Mouse (Mus musculus) midbrain, embryonic 13.5 days (tissue): ENCODE measurements around the gene Nkx1-2. TPM values are rescaled to one million over a fixed set of nuclear protein-coding genes. Genes with fewer than 3 reads are reported as not detected.

Source experiments
- ATAC-seq: fragments of 200-750 bp; cut with Nextera tagmentation; 2 replicates; pipeline ENCODE4 v1.8.0; 2017; ENCODE audit warnings: mild to moderate bottlenecking, moderate TSS enrichment, moderate library complexity
- H3K27ac ChIP-seq: fragments of 300-500 bp; sonication (generic); 2 replicates; pipeline ENCODE4 v1.5.1; 2015; ENCODE audit warnings: inconsistent platforms, mild to moderate bottlenecking, moderate library complexity
- H3K27me3 ChIP-seq: fragments of 300-500 bp; sonication (generic); 2 replicates; pipeline ENCODE4 v1.6.1; 2015; ENCODE audit warnings: mild to moderate bottlenecking, inconsistent platforms
- H3K36me3 ChIP-seq: fragments of 300-500 bp; sonication (generic); 2 replicates; pipeline ENCODE4 v1.6.1; 2015; ENCODE audit warnings: mild to moderate bottlenecking, inconsistent platforms
- H3K4me1 ChIP-seq: fragments of 300-500 bp; sonication (generic); replicated peaks from 2 replicates; pipeline ENCODE4 v1.6.1; 2015; ENCODE audit warnings: inconsistent platforms
- H3K4me2 ChIP-seq: fragments of 300-500 bp; sonication (generic); replicated peaks from 2 replicates; pipeline ENCODE4 v1.6.1; 2015; ENCODE audit warnings: moderate library complexity, mild to moderate bottlenecking, inconsistent platforms
- H3K4me3 ChIP-seq: fragments of 300-500 bp; sonication (generic); replicated peaks from 2 replicates; pipeline ENCODE4 v1.5.1; 2015; ENCODE audit warnings: mild to moderate bottlenecking, inconsistent platforms
- H3K9ac ChIP-seq: fragments of 300-500 bp; sonication (generic); replicated peaks from 2 replicates; pipeline ENCODE4 v1.6.1; 2015; ENCODE audit warnings: mild to moderate bottlenecking, inconsistent platforms
- H3K9me3 ChIP-seq: fragments of 300-500 bp; sonication (generic); 2 replicates; pipeline ENCODE4 v1.6.1; 2016; ENCODE audit warnings: mild to moderate bottlenecking, inconsistent platforms
- WGBS: fragments of 180-500 bp; shearing (Covaris S2); methylation state at CpG from one replicate; pipeline ENCODE4 v1.1.7; 2015; 5-methylcytosine and 5-hydroxymethylcytosine counted together
- polyA plus RNA-seq: library from polyadenylated mRNA; unstranded; fragments of >200 nt; fragmentation: Nextera tagmentation; extraction: Ambion mirVana; gene quantifications from 2 replicates; pipeline ENCODE4 v1.2.1, GENCODE M21; 2015

Nkx1-2 gene
- polyA plus RNA-seq, 1 experiment from 2014 or later: 0.82 TPM

DNA sequence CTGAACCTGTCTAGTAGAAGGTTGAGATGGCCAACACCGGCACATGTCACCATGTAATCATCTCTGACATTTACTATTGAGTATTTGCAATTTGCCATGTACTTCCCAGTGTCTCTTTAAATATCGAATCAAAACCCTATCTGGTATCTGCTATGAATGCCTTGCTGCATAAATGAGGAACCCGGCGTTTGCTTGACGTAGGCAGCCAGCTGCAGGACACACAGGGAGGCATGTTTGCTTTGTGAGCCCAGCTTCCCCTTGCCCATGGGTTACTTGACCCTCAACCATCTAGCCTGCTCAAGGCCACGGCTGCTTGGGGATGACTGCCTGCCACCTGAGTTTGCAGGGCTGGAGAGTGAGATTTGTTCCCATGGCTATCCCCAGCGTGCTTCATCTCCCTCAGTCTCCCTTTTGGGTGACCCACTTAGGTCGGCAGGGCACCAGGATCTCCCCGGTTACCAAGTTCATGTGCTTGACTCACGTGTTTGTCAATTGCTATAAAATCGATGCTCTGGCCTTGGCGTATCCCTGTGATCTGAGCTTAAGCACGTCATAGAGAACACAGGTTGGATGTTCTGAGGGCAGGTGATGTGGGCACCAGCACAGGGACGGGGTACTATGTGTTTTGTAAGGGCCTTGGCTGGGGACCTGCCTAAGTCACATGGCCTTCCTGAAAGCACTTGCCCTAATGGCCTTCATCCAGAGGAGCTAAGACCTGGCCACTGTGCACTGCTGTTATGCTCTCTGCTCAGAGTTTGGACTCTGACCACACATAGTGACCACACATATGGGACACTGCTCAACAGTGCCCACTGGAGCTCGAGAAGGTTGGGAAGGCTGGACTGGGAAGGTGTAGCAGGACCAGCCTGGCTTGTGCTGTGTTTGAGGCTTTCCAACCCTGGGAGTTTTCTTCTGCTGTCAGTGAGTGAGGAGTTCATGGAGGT, 20.8 kb upstream of the Nkx1-2 start:
- Histone ChIP-seq H3K36me3 (no peaks in the 10 kb centered on the region), H3K27me3 (no peaks in the 10 kb centered on the region; the same call in 1 of the 2 replicates), H3K9ac (no peak overlapping the region), H3K27ac (no peak overlapping the region), H3K4me3 (no peak overlapping the region), H3K4me1 (peaks cover 12% of the 10 kb centered on the region), H3K4me2 (no peak overlapping the region), H3K9me3 (no peaks in the 10 kb centered on the region)
- WGBS: 87% methylated on average over 15 of the region's 15 CpGs
- ATAC-seq: no peak

DNA sequence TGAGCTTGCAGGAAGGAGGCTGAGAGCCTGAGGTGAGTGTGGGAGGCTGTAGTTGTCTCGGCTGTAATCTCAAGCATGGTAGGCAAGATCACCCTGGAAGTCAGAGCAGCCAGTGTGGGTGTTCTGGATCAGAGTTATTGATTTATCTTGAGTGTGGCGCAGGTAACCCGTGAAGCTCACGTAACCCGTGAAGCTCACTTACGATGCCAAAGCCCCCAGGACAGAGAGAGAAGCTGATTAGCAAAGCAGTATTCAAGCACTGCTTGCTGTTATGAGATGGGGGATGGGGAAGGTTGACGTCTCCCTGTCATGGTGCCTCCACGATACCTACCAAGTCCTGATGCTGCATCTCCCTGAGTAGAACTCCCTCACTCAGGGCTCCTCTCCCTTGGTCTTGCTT, 20.1 kb upstream of the Nkx1-2 start:
- H3K27me3 ChIP-seq: no peaks in the 10 kb centered on the region; the same call in 1 of the 2 replicates
- no peak for ATAC-seq
- H3K4me3 ChIP-seq: no peak overlapping the region
- peaks cover 12% of the 10 kb centered on the region for H3K4me1 ChIP-seq
- no peak overlapping the region for H3K9ac ChIP-seq
- no peaks in the 10 kb centered on the region for H3K9me3 ChIP-seq
- no peaks in the 10 kb centered on the region for H3K36me3 ChIP-seq
- no peak overlapping the region for H3K27ac ChIP-seq
- WGBS: 94% methylated on average over 8 of the region's 8 CpGs
- no peak overlapping the region for H3K4me2 ChIP-seq

DNA sequence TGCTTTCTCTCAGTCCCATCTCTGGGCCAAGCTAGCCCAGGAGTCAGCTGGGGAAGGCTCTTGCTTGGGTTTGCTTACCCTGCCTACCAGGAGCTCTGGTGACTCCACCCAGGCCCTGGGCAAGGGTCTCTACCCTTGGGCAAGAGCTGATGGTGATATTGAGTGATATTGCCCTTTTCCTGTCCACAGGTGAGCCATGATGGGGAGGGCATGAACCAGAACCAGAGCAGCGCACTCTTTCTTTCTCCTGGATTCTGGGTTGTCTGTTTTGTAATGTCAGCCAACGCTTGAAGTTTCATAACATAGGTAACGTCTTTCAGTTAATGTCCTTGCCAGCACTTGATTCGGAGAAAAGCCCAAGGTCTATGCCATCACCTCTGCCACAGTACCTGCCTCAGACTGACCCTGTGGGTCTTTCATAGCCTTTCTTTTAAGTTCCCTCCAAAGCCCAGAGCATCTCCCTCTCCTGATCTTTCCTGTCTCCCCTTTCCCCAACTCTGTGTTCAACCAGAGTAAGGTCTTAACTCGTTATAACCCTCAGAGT, 17.7 kb upstream of the Nkx1-2 start:
- no peak for ATAC-seq
- Histone ChIP-seq H3K4me2 (no peak overlapping the region), H3K27me3 (no peaks in the 10 kb centered on the region; the same call in 1 of the 2 replicates), H3K4me3 (no peak overlapping the region), H3K4me1 (peaks cover 12% of the 10 kb centered on the region), H3K36me3 (no peaks in the 10 kb centered on the region), H3K9me3 (no peaks in the 10 kb centered on the region), H3K9ac (no peak overlapping the region), H3K27ac (no peak overlapping the region)
- 85% methylated on average over 5 of the region's 5 CpGs for WGBS

DNA sequence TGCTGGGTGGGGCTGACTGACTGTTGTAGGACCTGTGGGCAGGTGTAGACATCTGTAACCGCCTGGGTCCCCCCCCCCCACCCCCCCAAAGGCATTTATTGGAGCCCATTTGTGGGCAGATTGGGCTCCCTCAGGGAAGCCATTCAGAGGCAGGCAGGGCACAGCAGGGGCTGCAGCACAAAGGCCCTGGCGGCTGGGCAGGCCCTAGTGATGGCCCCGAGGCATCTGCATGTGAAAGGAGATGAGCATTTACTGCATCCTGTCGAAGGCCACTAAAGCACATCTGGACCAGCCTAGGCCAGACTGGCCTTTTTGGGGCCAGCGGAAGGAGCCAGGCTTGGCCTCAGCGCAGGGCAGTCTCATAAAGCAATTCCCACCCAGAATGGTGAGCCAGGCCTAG, 17.0 kb upstream of the Nkx1-2 start:
- H3K27me3 ChIP-seq: no peaks in the 10 kb centered on the region; the same call in 1 of the 2 replicates
- H3K4me2 ChIP-seq: no peak overlapping the region
- ATAC-seq: no peak
- WGBS: 10% methylated on average over 6 of the region's 6 CpGs
- H3K4me1 ChIP-seq: peaks cover 12% of the 10 kb centered on the region
- H3K9me3 ChIP-seq: no peaks in the 10 kb centered on the region
- H3K27ac ChIP-seq: no peak overlapping the region
- no peaks in the 10 kb centered on the region for H3K36me3 ChIP-seq
- no peak overlapping the region for H3K9ac ChIP-seq
- H3K4me3 ChIP-seq: no peak overlapping the region

GRCm38 (mm10) chr7:132615346-132615745, 15.9 kb upstream of the Nkx1-2 start:
- WGBS: 18% methylated on average over 3 of the region's 3 CpGs

DNA sequence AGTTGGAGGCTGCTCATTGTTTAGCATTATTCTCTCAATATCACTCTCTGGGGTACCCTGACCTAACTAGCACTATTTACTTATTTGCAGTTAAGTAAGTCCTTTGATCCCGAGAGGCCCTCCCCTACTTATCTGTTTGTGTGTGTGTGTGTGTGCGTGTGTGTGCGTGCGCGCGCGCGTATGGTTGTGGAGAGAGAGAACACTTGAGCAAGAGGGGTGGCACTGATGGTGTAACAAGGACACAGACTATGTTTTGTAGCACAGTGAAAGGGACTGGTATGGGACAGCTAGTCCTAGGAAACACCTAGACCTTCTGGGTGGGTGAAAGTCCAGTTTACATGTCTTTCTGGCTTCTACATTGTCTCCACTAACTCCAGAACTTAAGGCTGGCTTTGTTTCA, 12.1 kb upstream of the Nkx1-2 start:
- no peak overlapping the region for H3K4me3 ChIP-seq
- H3K4me1 ChIP-seq: peaks cover 20% of the 10 kb centered on the region
- no peak for ATAC-seq
- no peaks in the 10 kb centered on the region for H3K9me3 ChIP-seq
- H3K27ac ChIP-seq: no peak overlapping the region
- H3K4me2 ChIP-seq: no peak overlapping the region
- peaks cover 21% of the 10 kb centered on the region for H3K27me3 ChIP-seq
- WGBS: 94% methylated on average over 8 of the region's 8 CpGs
- no peak overlapping the region for H3K9ac ChIP-seq
- no peaks in the 10 kb centered on the region for H3K36me3 ChIP-seq

More at GRCm38 (mm10) chr7:132615346-132615745, 15.9 kb upstream of the Nkx1-2 start:
- H3K27me3 ChIP-seq: no peaks in the 10 kb centered on the region; the same call in 1 of the 2 replicates
- H3K9ac ChIP-seq: no peak overlapping the region
- H3K4me2 ChIP-seq: no peak overlapping the region
- no peak overlapping the region for H3K27ac ChIP-seq
- H3K9me3 ChIP-seq: no peaks in the 10 kb centered on the region
- peaks cover 19% of the 10 kb centered on the region for H3K4me1 ChIP-seq
- H3K36me3 ChIP-seq: no peaks in the 10 kb centered on the region
- H3K4me3 ChIP-seq: no peak overlapping the region
- no peak for ATAC-seq

DNA sequence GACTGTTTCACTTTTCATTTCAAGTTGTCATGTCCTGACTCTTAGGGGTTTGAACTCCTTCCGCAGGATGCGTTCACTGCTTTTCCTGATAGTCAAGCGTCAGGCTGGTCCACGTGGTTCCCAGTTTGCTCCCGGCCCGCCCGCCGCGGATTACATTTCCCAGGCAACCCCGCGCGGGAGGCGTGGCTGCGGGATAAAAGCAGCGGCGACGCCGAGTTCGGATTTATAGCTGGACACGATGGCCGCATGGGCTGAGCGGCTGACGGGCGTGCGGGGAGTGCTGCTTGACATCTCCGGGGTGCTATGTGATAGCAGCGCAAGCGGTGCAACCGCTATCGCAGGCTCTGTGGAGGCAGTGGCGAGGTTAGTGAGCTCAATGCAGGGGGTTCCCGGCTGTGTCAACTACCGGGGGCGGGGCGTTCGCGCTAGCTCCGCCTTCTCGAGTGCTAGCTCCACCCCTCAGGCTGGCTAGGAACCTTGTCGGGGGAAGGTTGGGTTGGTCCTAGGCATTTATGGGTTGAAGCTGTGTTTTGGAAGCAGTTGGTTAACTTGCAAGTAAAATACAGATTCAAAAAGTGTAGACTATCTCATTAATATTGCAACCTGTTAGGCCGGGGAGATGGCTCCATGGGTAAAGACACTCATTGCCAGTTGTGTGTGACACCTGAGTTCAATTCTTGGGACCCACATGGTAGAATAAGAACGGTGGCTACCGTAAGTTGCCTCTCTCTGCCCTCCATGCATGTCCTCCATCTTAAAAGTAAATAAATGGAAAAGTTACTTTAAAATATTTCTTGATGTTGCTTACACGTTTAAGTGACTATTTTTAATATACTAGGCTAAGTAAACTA, 11.3 kb upstream of the Nkx1-2 start, which contains the start of gene Lhpp:
TSS of gene Lhpp (plus strand) at position 171 of the 851 bp plus-strand sequence.
- 8% methylated on average over 44 of the region's 44 CpGs for WGBS
- Histone ChIP-seq H3K9ac (peak within 1 kb of the TSS; percentile 68), H3K9me3 (no peaks in the 10 kb centered on the region), H3K4me2 (peak within 1 kb of the TSS; percentile 62), H3K27me3 (peaks cover 29% of the 10 kb centered on the region), H3K4me3 (peak within 1 kb of the TSS; percentile 52), H3K4me1 (peaks cover 15% of the 10 kb centered on the region; the same call in 1 of the 2 replicates), H3K27ac (0 out of 2 replicates have a peak within 1 kb of the TSS, but pooled peaks have one; percentile 53), H3K36me3 (no peaks in the 10 kb centered on the region)
- ATAC-seq: peak; percentile 90

DNA sequence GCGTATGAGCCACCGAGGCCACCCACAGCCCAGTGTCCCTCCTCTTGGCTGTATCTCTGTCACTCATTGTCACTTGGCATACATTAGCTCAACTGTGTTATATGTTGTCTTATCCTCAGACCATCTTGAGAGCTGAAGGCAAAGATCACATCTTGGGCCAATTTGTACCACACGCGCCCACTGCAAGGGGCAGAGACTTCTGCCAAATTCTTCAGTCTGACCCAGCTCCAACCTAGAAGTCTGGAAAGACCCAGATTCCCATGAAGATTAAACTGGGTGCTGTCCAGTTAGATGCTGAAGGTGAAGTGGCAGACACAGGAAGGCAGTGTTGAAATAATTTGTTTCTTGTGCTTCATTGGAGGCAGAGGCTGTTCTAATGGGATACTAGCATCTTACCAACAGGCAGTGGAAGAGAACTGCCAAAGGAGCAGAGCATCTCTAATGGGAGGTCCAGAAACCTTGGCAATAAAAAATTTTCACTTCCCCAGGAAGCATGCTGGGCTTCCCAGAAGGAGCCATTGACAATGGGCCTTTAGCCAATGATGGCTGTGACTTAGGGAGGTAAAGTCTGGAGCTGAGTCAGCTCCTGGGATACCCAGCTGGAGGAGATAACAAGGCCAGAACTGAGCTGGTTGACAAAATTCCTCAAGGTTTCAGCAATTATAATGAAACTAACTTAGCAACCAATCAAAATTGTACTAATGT, 9.0 kb upstream of the Nkx1-2 start:
- no peaks in the 10 kb centered on the region for H3K9me3 ChIP-seq
- H3K9ac ChIP-seq: no peak overlapping the region
- no peak for ATAC-seq
- no peak overlapping the region for H3K4me3 ChIP-seq
- H3K4me1 ChIP-seq: peaks cover 11% of the 10 kb centered on the region; the same call in 1 of the 2 replicates
- 93% methylated on average over 4 of the region's 4 CpGs for WGBS
- no peaks in the 10 kb centered on the region for H3K36me3 ChIP-seq
- no peak overlapping the region for H3K4me2 ChIP-seq
- peaks cover 46% of the 10 kb centered on the region for H3K27me3 ChIP-seq
- H3K27ac ChIP-seq: no peak overlapping the region

DNA sequence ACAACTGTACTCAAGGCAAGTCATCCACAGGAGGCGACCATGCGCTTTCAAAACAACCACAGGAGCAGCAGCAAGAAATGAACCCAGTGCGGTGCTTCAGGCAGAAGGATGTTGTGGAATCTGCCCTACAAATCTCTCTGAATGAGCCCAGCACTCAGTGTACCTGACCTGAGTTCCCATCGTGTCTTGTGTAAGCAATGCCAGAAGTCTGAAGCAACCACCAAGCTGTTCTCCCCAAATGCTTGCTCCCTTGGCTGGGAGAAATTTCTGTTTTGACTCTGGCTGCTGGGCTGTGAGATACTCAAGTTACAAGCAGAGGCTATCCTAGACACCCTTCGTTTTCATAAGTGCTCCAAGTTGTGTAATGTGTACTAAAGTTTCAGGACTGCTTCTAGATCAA, 6.3 kb upstream of the Nkx1-2 start:
- no peak overlapping the region for H3K27ac ChIP-seq
- peaks cover 74% of the 10 kb centered on the region for H3K27me3 ChIP-seq
- 64% methylated on average over 5 of the region's 5 CpGs for WGBS
- no peak overlapping the region for H3K4me2 ChIP-seq
- no peaks in the 10 kb centered on the region for H3K36me3 ChIP-seq
- peaks cover 21% of the 10 kb centered on the region for H3K4me1 ChIP-seq
- H3K9ac ChIP-seq: no peak overlapping the region
- no peak for ATAC-seq
- H3K4me3 ChIP-seq: no peak overlapping the region
- H3K9me3 ChIP-seq: no peaks in the 10 kb centered on the region

DNA sequence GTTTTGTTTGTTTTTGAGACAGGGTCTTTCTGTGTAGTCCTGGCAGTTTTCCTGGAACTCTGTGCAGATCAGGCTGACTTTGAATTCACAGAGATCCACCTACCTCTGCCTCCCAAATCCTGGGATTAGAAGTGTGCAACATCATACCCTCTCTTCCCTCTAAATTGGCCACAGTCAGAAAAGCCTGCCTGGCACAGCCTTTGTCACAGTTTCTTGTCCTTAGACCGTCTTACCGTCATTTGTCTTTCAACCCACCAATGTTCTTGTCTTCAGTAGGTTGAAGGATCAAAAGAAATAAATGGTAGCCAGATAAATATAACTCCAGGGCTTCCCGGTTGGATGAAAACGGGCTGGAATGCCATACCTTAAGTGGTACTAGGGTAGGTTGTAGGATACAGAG, 5.3 kb upstream of the Nkx1-2 start:
- Histone ChIP-seq H3K4me2 (no peak overlapping the region), H3K36me3 (no peaks in the 10 kb centered on the region), H3K9me3 (no peaks in the 10 kb centered on the region), H3K27ac (no peak overlapping the region), H3K9ac (no peak overlapping the region), H3K4me3 (no peak overlapping the region), H3K4me1 (peaks cover 23% of the 10 kb centered on the region), H3K27me3 (peaks cover 80% of the 10 kb centered on the region)
- no peak for ATAC-seq
- 88% methylated on average over 4 of the region's 4 CpGs for WGBS

- 5% methylated on average over 8 of the region's 8 CpGs for WGBS
- Histone ChIP-seq H3K4me1 (peaks cover 49% of the 10 kb centered on the region), H3K4me3 (no peak overlapping the region)
Measured at GRCm38 (mm10) chr7:132600926-132601325, 1.5 kb upstream of the Nkx1-2 start.

More at GRCm38 (mm10) chr7:132600926-132601325, 1.5 kb upstream of the Nkx1-2 start:
- Histone ChIP-seq H3K4me2 (no peak overlapping the region), H3K9ac (no peak overlapping the region), H3K27ac (no peak overlapping the region), H3K9me3 (no peaks in the 10 kb centered on the region), H3K27me3 (peaks cover 95% of the 10 kb centered on the region), H3K36me3 (no peaks in the 10 kb centered on the region)
- ATAC-seq: no peak
